Mouse (Mus musculus): ENCODE results near the gene Med10. TPM values are rescaled to one million over a fixed set of nuclear protein-coding genes. Genes with fewer than 3 reads are reported as not detected.

The Med10 gene
- polyA plus RNA-seq, 1 experiment from 2014 or later: 123 TPM

DNA sequence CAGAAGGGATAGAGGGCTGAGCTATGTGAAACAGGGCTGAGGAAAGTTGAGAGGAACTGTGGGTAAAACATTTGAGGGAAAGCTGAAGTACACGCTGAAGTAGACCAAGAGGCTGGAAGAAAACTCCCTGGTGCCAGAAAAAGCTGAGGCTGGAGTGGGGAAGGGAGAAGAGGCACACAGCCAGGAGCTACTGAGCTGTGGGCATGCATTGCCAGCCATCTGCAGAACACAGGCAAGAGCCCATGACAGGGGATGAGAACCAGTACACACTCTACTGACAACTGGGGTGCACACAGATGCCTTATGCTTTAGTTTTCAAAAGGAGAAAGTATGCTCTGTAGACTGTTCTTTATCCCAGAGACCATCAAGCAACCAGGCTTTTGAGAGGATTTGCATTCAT is 43.4 kb downstream of the Med10 start:
- H3K36me3 ChIP-seq: no peaks in the 10 kb centered on the region
- no peaks in the 10 kb centered on the region for H3K9me3 ChIP-seq
- 80% methylated on average over 1 of the region's 1 CpGs for WGBS
- H3K9ac ChIP-seq: no peak overlapping the region
- no peak overlapping the region for H3K4me3 ChIP-seq
- no peaks in the 10 kb centered on the region for H3K4me1 ChIP-seq
- H3K4me2 ChIP-seq: no peak overlapping the region
- no peaks in the 10 kb centered on the region for H3K27me3 ChIP-seq
- ATAC-seq (ENCODE audit: insufficient number of reproducible peaks, low FRiP score, low TSS enrichment, low read depth): no peak
- no peak overlapping the region for H3K27ac ChIP-seq

DNA sequence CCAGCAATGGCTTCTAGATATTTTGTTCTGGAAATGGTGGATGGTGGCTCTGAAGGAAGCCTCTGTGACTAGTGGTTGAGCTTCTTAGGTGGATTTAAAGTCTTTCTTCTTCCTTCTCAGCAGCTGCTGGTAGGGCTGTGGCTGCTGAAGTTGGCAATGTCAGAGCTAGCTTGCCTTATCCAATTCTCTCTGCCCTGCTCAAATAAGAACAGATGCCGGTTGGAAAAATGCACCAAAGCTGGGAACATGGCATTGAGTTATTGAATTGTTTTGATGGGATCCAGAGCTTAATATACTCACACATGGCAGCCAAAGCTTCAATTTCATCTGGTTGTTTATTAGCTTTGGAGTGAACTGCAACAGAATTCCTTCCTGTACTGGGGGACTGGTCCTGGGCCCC is 47.4 kb downstream of the Med10 start:
- Histone ChIP-seq H3K27ac (no peak overlapping the region), H3K4me2 (no peak overlapping the region), H3K27me3 (no peaks in the 10 kb centered on the region), H3K4me1 (no peaks in the 10 kb centered on the region), H3K36me3 (no peaks in the 10 kb centered on the region), H3K4me3 (no peak overlapping the region), H3K9ac (no peak overlapping the region), H3K9me3 (no peaks in the 10 kb centered on the region)
- no peak for ATAC-seq (ENCODE audit: insufficient number of reproducible peaks, low FRiP score, low TSS enrichment, low read depth)
- WGBS: 72% methylated on average over 1 of the region's 1 CpGs

DNA sequence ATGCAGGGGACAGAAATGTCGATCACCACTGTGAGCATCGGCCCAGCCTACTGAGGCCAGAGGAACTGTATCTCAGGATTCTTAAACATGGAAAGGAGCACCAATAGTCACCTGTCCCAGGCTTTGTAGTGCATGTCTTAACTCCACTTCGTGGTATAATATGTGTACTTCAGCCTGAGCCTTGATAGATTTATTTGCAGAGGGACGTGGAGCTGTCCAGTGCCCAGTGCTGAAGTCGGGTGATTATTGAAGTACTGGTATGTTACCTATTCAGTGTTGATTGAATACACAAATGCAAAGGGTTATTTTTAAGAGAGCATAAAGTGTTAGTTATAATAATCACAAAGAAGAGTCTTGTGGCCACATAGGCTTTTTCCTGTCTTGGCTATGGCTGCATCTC is 50.1 kb downstream of the Med10 start:
- no peak for ATAC-seq (ENCODE audit: insufficient number of reproducible peaks, low FRiP score, low TSS enrichment, low read depth)
- Histone ChIP-seq H3K4me2 (no peak overlapping the region), H3K9me3 (no peaks in the 10 kb centered on the region), H3K36me3 (no peaks in the 10 kb centered on the region), H3K4me3 (no peak overlapping the region), H3K9ac (no peak overlapping the region), H3K4me1 (no peaks in the 10 kb centered on the region), H3K27ac (no peak overlapping the region), H3K27me3 (no peaks in the 10 kb centered on the region)
- 59% methylated on average over 5 of the region's 5 CpGs for WGBS

DNA sequence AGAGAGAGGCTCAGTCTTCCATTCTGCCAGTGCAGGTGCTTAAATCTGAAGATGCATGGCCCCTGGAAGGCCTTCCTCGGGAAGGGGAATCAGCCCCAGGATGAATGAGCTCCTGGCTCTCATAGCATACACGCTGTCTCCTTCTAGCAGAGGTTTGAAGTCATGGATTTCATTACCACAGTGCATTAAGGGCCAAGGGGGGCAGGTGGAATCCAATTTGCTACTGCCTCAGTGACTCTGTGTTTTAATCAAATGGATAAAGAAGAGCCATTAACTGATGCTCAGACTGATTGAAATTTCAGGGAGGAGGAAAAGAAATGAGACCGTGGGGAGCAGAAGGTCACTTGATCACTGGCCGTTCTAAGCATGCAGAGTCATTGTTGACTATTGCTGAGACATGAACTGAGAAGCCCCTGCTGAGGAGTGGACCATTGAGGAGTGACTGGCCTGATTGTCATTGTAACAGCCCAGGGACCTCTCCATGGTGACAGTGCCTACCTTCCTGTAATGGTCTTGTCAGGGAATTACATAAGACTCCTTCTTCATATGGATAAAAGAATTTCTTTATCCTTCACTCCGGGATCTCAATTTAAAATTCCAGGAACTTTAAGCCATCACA is 51.3 kb downstream of the Med10 start:
- Histone ChIP-seq H3K9me3 (no peaks in the 10 kb centered on the region), H3K9ac (no peak overlapping the region), H3K4me1 (no peaks in the 10 kb centered on the region), H3K27me3 (no peaks in the 10 kb centered on the region), H3K36me3 (no peaks in the 10 kb centered on the region), H3K27ac (no peak overlapping the region), H3K4me3 (no peak overlapping the region), H3K4me2 (no peak overlapping the region)
- 75% methylated on average over 5 of the region's 5 CpGs for WGBS
- no peak for ATAC-seq (ENCODE audit: insufficient number of reproducible peaks, low FRiP score, low TSS enrichment, low read depth)

DNA sequence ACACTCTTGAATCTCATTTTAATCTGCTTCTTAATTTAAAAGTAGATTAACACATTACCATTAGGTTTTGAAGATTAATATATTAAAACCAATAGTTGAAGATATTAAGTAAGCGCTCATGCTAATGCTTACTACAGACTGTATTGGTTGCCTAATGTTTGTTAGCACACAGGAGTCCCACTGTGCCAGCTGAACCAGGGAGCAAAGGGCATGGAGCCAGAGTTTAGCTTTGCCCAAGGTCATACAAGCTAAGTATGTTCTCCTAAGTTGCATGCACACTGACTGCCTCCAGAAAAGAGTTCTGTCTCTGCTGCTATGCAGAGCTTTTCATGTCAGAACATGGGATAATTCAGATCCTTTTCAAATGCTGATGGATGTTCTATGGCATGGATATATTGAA is 53.7 kb downstream of the Med10 start:
- Histone ChIP-seq H3K4me3 (no peak overlapping the region), H3K4me1 (no peaks in the 10 kb centered on the region), H3K9ac (no peak overlapping the region), H3K27me3 (no peaks in the 10 kb centered on the region), H3K36me3 (no peaks in the 10 kb centered on the region), H3K9me3 (no peaks in the 10 kb centered on the region), H3K4me2 (no peak overlapping the region), H3K27ac (no peak overlapping the region)
- ATAC-seq (ENCODE audit: insufficient number of reproducible peaks, low FRiP score, low TSS enrichment, low read depth): no peak
- 93% methylated on average over 1 of the region's 1 CpGs for WGBS

DNA sequence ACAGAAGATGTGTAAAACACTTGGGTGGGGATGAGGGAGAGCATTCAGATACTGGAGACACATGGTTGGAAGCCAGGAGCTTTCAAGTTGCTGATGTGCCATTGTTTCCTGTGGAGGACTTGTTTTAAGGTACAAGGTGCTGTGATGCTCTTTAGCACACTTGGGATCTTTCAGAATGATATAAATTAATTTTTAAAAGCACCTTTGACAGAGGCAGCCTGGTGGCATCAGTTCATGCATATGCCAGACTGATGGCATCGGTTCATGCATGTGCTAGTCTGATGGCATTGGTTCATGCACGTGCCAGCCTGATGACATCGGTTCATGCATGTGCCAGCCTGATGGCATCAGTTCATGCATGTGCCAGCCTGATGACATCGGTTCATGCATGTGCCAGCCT is 60.1 kb downstream of the Med10 start:
- Histone ChIP-seq H3K27ac (no peak overlapping the region), H3K36me3 (no peaks in the 10 kb centered on the region), H3K9ac (no peak overlapping the region), H3K4me2 (no peak overlapping the region), H3K9me3 (no peaks in the 10 kb centered on the region), H3K27me3 (no peaks in the 10 kb centered on the region), H3K4me1 (no peaks in the 10 kb centered on the region), H3K4me3 (no peak overlapping the region)
- no peak for ATAC-seq (ENCODE audit: insufficient number of reproducible peaks, low FRiP score, low TSS enrichment, low read depth)
- WGBS: 97% methylated on average over 4 of the region's 4 CpGs

DNA sequence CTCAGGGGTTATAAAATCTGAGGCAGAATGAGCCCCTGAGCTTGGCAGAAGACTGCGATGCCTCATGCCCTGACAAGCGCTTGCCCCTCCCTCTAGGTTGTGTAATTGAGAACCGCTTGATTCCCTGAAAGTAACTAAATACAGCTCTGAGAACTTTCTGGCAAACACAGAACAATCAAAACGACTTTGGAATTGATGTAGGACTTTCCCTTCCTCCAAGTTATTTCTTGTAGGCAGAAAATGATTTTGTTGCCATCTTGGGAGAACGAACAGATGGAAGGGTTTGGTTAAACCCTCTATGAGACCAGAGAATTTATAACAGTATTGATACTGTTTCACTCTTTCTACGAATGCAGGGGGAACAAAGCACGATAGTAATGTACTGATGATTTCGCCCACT is 62.7 kb downstream of the Med10 start:
- Histone ChIP-seq H3K9ac (no peak overlapping the region), H3K27ac (no peak overlapping the region), H3K36me3 (no peaks in the 10 kb centered on the region), H3K9me3 (no peaks in the 10 kb centered on the region), H3K4me1 (no peaks in the 10 kb centered on the region), H3K4me2 (no peak overlapping the region), H3K27me3 (no peaks in the 10 kb centered on the region), H3K4me3 (no peak overlapping the region)
- 0 out of 2 replicates have a peak, but pooled peaks have one; percentile 10 for ATAC-seq (ENCODE audit: insufficient number of reproducible peaks, low FRiP score, low TSS enrichment, low read depth)
- WGBS: 64% methylated on average over 8 of the region's 8 CpGs

Other genes with a start within 250 kb of the Med10 start
- 49.9 and 52.8 TPM in 2 replicates for gene Srd5a1, start 191.0 kb upstream of the Med10 start, polyA plus RNA-seq (2015; fragmentation: Nextera tagmentation; extraction: Ambion mirVana)
- gene Ube2ql1, start 62.5 kb upstream of the Med10 start, polyA plus RNA-seq (2015; fragmentation: Nextera tagmentation; extraction: Ambion mirVana): 1.0 and 2.1 TPM in 2 replicates